Mouse (Mus musculus) layer of hippocampus, adult 2 months (tissue): ENCODE results near the gene Mrps5. TPM values are rescaled to one million over a fixed set of nuclear protein-coding genes. Genes with fewer than 3 reads are reported as not detected.
"Not testable (repeated sequence)": the region's sequence is repeated elsewhere in the genome, so short reads cannot be mapped to it uniquely, and the experiment has no call there.

Experiments
- DNase-seq, 2 experiments: peaks; one replicate each; pipeline ENCODE4 v3.0.0; 2022; ENCODE audit warnings: low spot score in 2 of 2
- H3K27ac ChIP-seq: fragments of 200-600 bp; 2 replicates; pipeline ENCODE4 v1.8.1; 2022
- H3K4me3 ChIP-seq: fragments of 200-600 bp; 2 replicates; pipeline ENCODE4 v1.8.1; 2022; ENCODE audit warnings: mild to moderate bottlenecking
- CTCF ChIP-seq: fragments of 200-600 bp; conservative IDR thresholded peaks from 2 replicates; pipeline ENCODE4 v1.8.1; 2022; ENCODE audit warnings: antibody characterized with exemption, mild to moderate bottlenecking, moderate library complexity
- total RNA-seq, 2 experiments: library from RNA; stranded (reverse); gene quantifications; 2 replicates each; pipeline ENCODE4 v1.2.3; 2021

Mrps5 gene
- total RNA-seq, 2 experiments from 2014 or later, result 91.9 TPM

- no peak for DNase-seq
Measured at GRCm38 (mm10) chr2:127587514-127587844, 457 bp downstream of the Mrps5 start.

GRCm38 (mm10) chr2:127588897-127589296, 1.9 kb downstream of the Mrps5 start:
- no peak overlapping the region; the same call in 1 of the 2 replicates for H3K4me3 ChIP-seq

More at GRCm38 (mm10) chr2:127587514-127587844, 457 bp downstream of the Mrps5 start:
- peak overlapping the region; percentile 100 for H3K27ac ChIP-seq
- peak overlapping the region; percentile 79 for H3K4me3 ChIP-seq
- no peak for TF ChIP-seq CTCF

GRCm38 (mm10) chr2:127590204-127590603, 3.2 kb downstream of the Mrps5 start:
- Histone ChIP-seq H3K27ac (no peak overlapping the region), H3K4me3 (no peak overlapping the region)
- no peak for DNase-seq
- no peak for TF ChIP-seq CTCF

More at GRCm38 (mm10) chr2:127588897-127589296, 1.9 kb downstream of the Mrps5 start:
- no peak overlapping the region for H3K27ac ChIP-seq
- TF ChIP-seq CTCF, result no peak
- DNase-seq, result no peak

- Histone ChIP-seq H3K4me3 (no peak overlapping the region), H3K27ac (no peak overlapping the region)
- TF ChIP-seq CTCF, result peak; percentile 67
- DNase-seq, result no peak
Measured at GRCm38 (mm10) chr2:127590840-127591239, 3.8 kb downstream of the Mrps5 start.

GRCm38 (mm10) chr2:127603383-127603782, 16.4 kb downstream of the Mrps5 start:
- not testable (repeated sequence) for H3K4me3 ChIP-seq, DNase-seq, H3K27ac ChIP-seq

GRCm38 (mm10) chr2:127605203-127605602, 18.2 kb downstream of the Mrps5 start:
- H3K27ac ChIP-seq, result no peak overlapping the region
- TF ChIP-seq CTCF, result no peak
- DNase-seq, result no peak
- no peak overlapping the region for H3K4me3 ChIP-seq

- peak overlapping the region; percentile 85 for H3K27ac ChIP-seq
- H3K4me3 ChIP-seq, result no peak overlapping the region
- TF ChIP-seq CTCF, result peak; percentile 82
- peak; percentile 45 to 53 for DNase-seq
Measured at GRCm38 (mm10) chr2:127608234-127608633, 21.2 kb downstream of the Mrps5 start.

- DNase-seq, result no peak
- H3K27ac ChIP-seq, result peak overlapping the region; percentile 85
- H3K4me3 ChIP-seq, result no peak overlapping the region
- no peak for TF ChIP-seq CTCF
Measured at GRCm38 (mm10) chr2:127608986-127609385, 22.0 kb downstream of the Mrps5 start.

GRCm38 (mm10) chr2:127611386-127611785, 24.4 kb downstream of the Mrps5 start:
- Histone ChIP-seq H3K4me3 (no peak overlapping the region), H3K27ac (peak overlapping the region; percentile 85)
- no peak for TF ChIP-seq CTCF
- no peak for DNase-seq

- Histone ChIP-seq H3K27ac (peak overlapping the region; percentile 85), H3K4me3 (no peak overlapping the region)
- no peak for DNase-seq
- no peak for TF ChIP-seq CTCF
Measured at GRCm38 (mm10) chr2:127612288-127612687, 25.3 kb downstream of the Mrps5 start.

- no peak overlapping the region for H3K4me3 ChIP-seq
- no peak for DNase-seq
Measured at GRCm38 (mm10) chr2:127619311-127619710, 32.3 kb downstream of the Mrps5 start.

GRCm38 (mm10) chr2:127622065-127622464, 35.0 kb downstream of the Mrps5 start:
- no peak overlapping the region for H3K4me3 ChIP-seq
- no peak for DNase-seq
- H3K27ac ChIP-seq, result no peak overlapping the region
- no peak for TF ChIP-seq CTCF

More at GRCm38 (mm10) chr2:127619311-127619710, 32.3 kb downstream of the Mrps5 start:
- no peak overlapping the region for H3K27ac ChIP-seq
- TF ChIP-seq CTCF, result no peak

- DNase-seq, result no peak
- no peak for TF ChIP-seq CTCF
- H3K27ac ChIP-seq, result no peak overlapping the region; the same call in 1 of the 2 replicates
- H3K4me3 ChIP-seq, result no peak overlapping the region
Measured at GRCm38 (mm10) chr2:127624786-127625185, 37.8 kb downstream of the Mrps5 start.

- peak overlapping the region; percentile 72; the same call in 1 of the 2 replicates for H3K27ac ChIP-seq
- no peak for TF ChIP-seq CTCF
- H3K4me3 ChIP-seq, result no peak overlapping the region
- no peak for DNase-seq
Measured at GRCm38 (mm10) chr2:127625659-127626058, 38.6 kb downstream of the Mrps5 start.

- Histone ChIP-seq H3K27ac (peak overlapping the region; percentile 74), H3K4me3 (no peak overlapping the region)
- no peak for TF ChIP-seq CTCF
- DNase-seq, result peak; percentile 14 to 46
Measured at GRCm38 (mm10) chr2:127627354-127627753, 40.3 kb downstream of the Mrps5 start.
